Mouse (Mus musculus): ENCODE measurements around the gene Zan. TPM values are rescaled to one million over a fixed set of nuclear protein-coding genes. Genes with fewer than 3 reads are reported as not detected.

The Zan gene
- polyA plus RNA-seq, 1 experiment from 2014 or later = 0.09 TPM

- ATAC-seq (ENCODE audit: low FRiP score) = no peak
- Histone ChIP-seq H3K27me3 (peaks cover 6% of the 10 kb centered on the region), H3K4me1 (no peaks in the 10 kb centered on the region), H3K4me2 (no peak overlapping the region), H3K36me3 (replicated peaks) (no peaks in the 10 kb centered on the region), H3K27ac (no peak overlapping the region), H3K4me3 (replicated peaks) (no peak overlapping the region), H3K9ac (no peak overlapping the region), H3K9me3 (no peaks in the 10 kb centered on the region)
- 53% methylated on average over 7 of the region's 7 CpGs for WGBS
These were observed 82.4 kb downstream of the Zan start for GRCm38 (mm10) chr5:137394456-137394855.

GRCm38 (mm10) chr5:137391641-137392040 is 85.2 kb downstream of the Zan start:
- Histone ChIP-seq H3K9me3 (no peaks in the 10 kb centered on the region), H3K4me3 (replicated peaks) (no peak overlapping the region), H3K36me3 (replicated peaks) (no peaks in the 10 kb centered on the region), H3K27ac (no peak overlapping the region), H3K4me1 (no peaks in the 10 kb centered on the region), H3K27me3 (peaks cover 6% of the 10 kb centered on the region), H3K9ac (no peak overlapping the region), H3K4me2 (no peak overlapping the region)
- WGBS = 82% methylated on average over 8 of the region's 8 CpGs
- no peak for ATAC-seq (ENCODE audit: low FRiP score)

GRCm38 (mm10) chr5:137386712-137387111 is 90.2 kb downstream of the Zan start:
- ATAC-seq (ENCODE audit: low FRiP score) = no peak
- Histone ChIP-seq H3K4me3 (replicated peaks) (no peak overlapping the region), H3K27me3 (no peaks in the 10 kb centered on the region; the same call in 1 of the 2 replicates), H3K27ac (no peak overlapping the region), H3K9ac (no peak overlapping the region), H3K4me1 (no peaks in the 10 kb centered on the region), H3K4me2 (no peak overlapping the region), H3K9me3 (no peaks in the 10 kb centered on the region), H3K36me3 (replicated peaks) (no peaks in the 10 kb centered on the region)
- 86% methylated on average over 7 of the region's 7 CpGs for WGBS

- H3K9me3 ChIP-seq = no peaks in the 10 kb centered on the region
- H3K9ac ChIP-seq = no peak overlapping the region
- H3K4me1 ChIP-seq = no peaks in the 10 kb centered on the region
- no peak overlapping the region for H3K4me2 ChIP-seq
- H3K27ac ChIP-seq = no peak overlapping the region
- ATAC-seq (ENCODE audit: low FRiP score) = no peak
- no peaks in the 10 kb centered on the region for H3K36me3 ChIP-seq (replicated peaks)
- 89% methylated on average over 7 of the region's 7 CpGs for WGBS
- H3K4me3 ChIP-seq (replicated peaks) = no peak overlapping the region
- H3K27me3 ChIP-seq = no peaks in the 10 kb centered on the region; the same call in 1 of the 2 replicates
These were observed 93.4 kb downstream of the Zan start for GRCm38 (mm10) chr5:137383441-137383840.

GRCm38 (mm10) chr5:137381152-137381551 is 95.7 kb downstream of the Zan start:
- no peaks in the 10 kb centered on the region for H3K9me3 ChIP-seq
- no peak overlapping the region for H3K27ac ChIP-seq
- peaks cover 10% of the 10 kb centered on the region for H3K4me1 ChIP-seq
- no peak overlapping the region for H3K9ac ChIP-seq
- no peak overlapping the region for H3K4me3 ChIP-seq (replicated peaks)
- ATAC-seq (ENCODE audit: low FRiP score) = no peak
- H3K4me2 ChIP-seq = no peak overlapping the region
- WGBS = 60% methylated on average over 4 of the region's 4 CpGs
- no peaks in the 10 kb centered on the region; the same call in 1 of the 2 replicates for H3K27me3 ChIP-seq
- no peaks in the 10 kb centered on the region for H3K36me3 ChIP-seq (replicated peaks)

- WGBS = 40% methylated on average over 9 of the region's 15 CpGs
- H3K36me3 ChIP-seq (replicated peaks) = peaks cover 34% of the 10 kb centered on the region
- no peak overlapping the region for H3K4me3 ChIP-seq (replicated peaks)
- ATAC-seq (ENCODE audit: low FRiP score) = no peak
- no peaks in the 10 kb centered on the region for H3K27me3 ChIP-seq
- H3K9ac ChIP-seq = no peak overlapping the region
- no peaks in the 10 kb centered on the region for H3K9me3 ChIP-seq
- H3K4me2 ChIP-seq = no peak overlapping the region
- H3K27ac ChIP-seq = no peak overlapping the region
- peaks cover 10% of the 10 kb centered on the region for H3K4me1 ChIP-seq
These were observed 99.3 kb downstream of the Zan start for GRCm38 (mm10) chr5:137377603-137378002.

GRCm38 (mm10) chr5:137377176-137377575 is 99.7 kb downstream of the Zan start:
- H3K4me3 ChIP-seq (replicated peaks) = no peak overlapping the region
- no peak overlapping the region for H3K27ac ChIP-seq
- no peak overlapping the region for H3K9ac ChIP-seq
- 0 out of 2 replicates have a peak, but pooled peaks have one; percentile 27 for ATAC-seq (ENCODE audit: low FRiP score)
- peaks cover 10% of the 10 kb centered on the region for H3K4me1 ChIP-seq
- peaks cover 38% of the 10 kb centered on the region for H3K36me3 ChIP-seq (replicated peaks)
- H3K4me2 ChIP-seq = no peak overlapping the region
- no peaks in the 10 kb centered on the region for H3K9me3 ChIP-seq
- H3K27me3 ChIP-seq = no peaks in the 10 kb centered on the region
- WGBS = 48% methylated on average over 11 of the region's 11 CpGs

GRCm38 (mm10) chr5:137376722-137377121 is 100.1 kb downstream of the Zan start:
- 0 out of 2 replicates have a peak, but pooled peaks have one; percentile 23 for ATAC-seq (ENCODE audit: low FRiP score)
- no peak overlapping the region for H3K4me2 ChIP-seq
- H3K4me1 ChIP-seq = peaks cover 10% of the 10 kb centered on the region
- no peak overlapping the region for H3K9ac ChIP-seq
- 55% methylated on average over 9 of the region's 9 CpGs for WGBS
- H3K9me3 ChIP-seq = no peaks in the 10 kb centered on the region
- H3K36me3 ChIP-seq (replicated peaks) = peaks cover 42% of the 10 kb centered on the region
- no peak overlapping the region for H3K27ac ChIP-seq
- H3K27me3 ChIP-seq = no peaks in the 10 kb centered on the region
- no peak overlapping the region for H3K4me3 ChIP-seq (replicated peaks)

GRCm38 (mm10) chr5:137376198-137376597 is 100.7 kb downstream of the Zan start:
- H3K4me1 ChIP-seq = peaks cover 10% of the 10 kb centered on the region
- H3K27ac ChIP-seq = no peak overlapping the region
- 46% methylated on average over 7 of the region's 7 CpGs for WGBS
- no peak overlapping the region for H3K4me3 ChIP-seq (replicated peaks)
- ATAC-seq (ENCODE audit: low FRiP score) = peak; percentile 27; the same call in 1 of the 2 replicates
- no peak overlapping the region for H3K4me2 ChIP-seq
- no peaks in the 10 kb centered on the region for H3K27me3 ChIP-seq
- no peak overlapping the region for H3K9ac ChIP-seq
- H3K36me3 ChIP-seq (replicated peaks) = peaks cover 48% of the 10 kb centered on the region
- no peaks in the 10 kb centered on the region for H3K9me3 ChIP-seq

- no peak overlapping the region for H3K4me2 ChIP-seq
- H3K27me3 ChIP-seq = no peaks in the 10 kb centered on the region
- no peak overlapping the region for H3K27ac ChIP-seq
- WGBS = 69% methylated on average over 2 of the region's 2 CpGs
- no peak overlapping the region for H3K9ac ChIP-seq
- no peak for ATAC-seq (ENCODE audit: low FRiP score)
- H3K4me1 ChIP-seq = peaks cover 10% of the 10 kb centered on the region
- H3K4me3 ChIP-seq (replicated peaks) = no peak overlapping the region
- no peaks in the 10 kb centered on the region for H3K9me3 ChIP-seq
- peaks cover 53% of the 10 kb centered on the region for H3K36me3 ChIP-seq (replicated peaks)
These were observed 101.2 kb downstream of the Zan start for GRCm38 (mm10) chr5:137375627-137376026.

GRCm38 (mm10) chr5:137374521-137375080 is 102.3 kb downstream of the Zan start:
- Histone ChIP-seq H3K9ac (no peak overlapping the region), H3K4me2 (no peak overlapping the region), H3K4me1 (peaks cover 10% of the 10 kb centered on the region), H3K27ac (no peak overlapping the region), H3K4me3 (replicated peaks) (no peak overlapping the region), H3K27me3 (no peaks in the 10 kb centered on the region), H3K9me3 (no peaks in the 10 kb centered on the region), H3K36me3 (replicated peaks) (peaks cover 64% of the 10 kb centered on the region)
- ATAC-seq (ENCODE audit: low FRiP score) = no peak
- WGBS = 88% methylated on average over 4 of the region's 4 CpGs

- WGBS = 90% methylated on average over 12 of the region's 12 CpGs
- Histone ChIP-seq H3K4me3 (replicated peaks) (no peak overlapping the region), H3K27me3 (no peaks in the 10 kb centered on the region), H3K36me3 (replicated peaks) (peaks cover 75% of the 10 kb centered on the region), H3K9ac (no peak overlapping the region), H3K9me3 (no peaks in the 10 kb centered on the region), H3K4me2 (no peak overlapping the region), H3K27ac (no peak overlapping the region), H3K4me1 (peaks cover 10% of the 10 kb centered on the region)
- no peak for ATAC-seq (ENCODE audit: low FRiP score)
These were observed 103.4 kb downstream of the Zan start for GRCm38 (mm10) chr5:137373371-137373950.

GRCm38 (mm10) chr5:137369665-137370064 is 107.2 kb downstream of the Zan start:
- Histone ChIP-seq H3K27me3 (no peaks in the 10 kb centered on the region), H3K27ac (no peak overlapping the region), H3K9ac (no peak overlapping the region), H3K4me3 (replicated peaks) (no peak overlapping the region), H3K4me1 (no peaks in the 10 kb centered on the region), H3K9me3 (no peaks in the 10 kb centered on the region), H3K36me3 (replicated peaks) (peaks cover 99% of the 10 kb centered on the region), H3K4me2 (no peak overlapping the region)
- WGBS = 95% methylated on average over 10 of the region's 11 CpGs
- ATAC-seq (ENCODE audit: low FRiP score) = no peak

All from forebrain, embryonic 12.5 days (tissue).